Mouse (Mus musculus) intestine, postnatal 0 days (tissue): Measurements from ENCODE around the gene Tmem170b. TPM values are rescaled to one million over a fixed set of nuclear protein-coding genes. Genes with fewer than 3 reads are reported as not detected.

ENCODE experiments used
- ATAC-seq: fragments of 200-750 bp; cut with Nextera tagmentation; 2 replicates; pipeline ENCODE4 v1.8.0; 2017; ENCODE audit warnings: mild to moderate bottlenecking, moderate TSS enrichment, moderate library complexity
- H3K27ac ChIP-seq: fragments of 300-500 bp; sonication (generic); 2 replicates; pipeline ENCODE4 v1.5.1; 2014; ENCODE audit warnings: mild to moderate bottlenecking, low read depth, low read length, moderate library complexity
- H3K27me3 ChIP-seq: fragments of 300-500 bp; sonication (generic); replicated peaks from 2 replicates; pipeline ENCODE4 v1.6.1; 2014; ENCODE audit warnings: low read length, mixed read lengths; ENCODE audit not compliant: control insufficient read depth, insufficient read depth
- H3K36me3 ChIP-seq: fragments of 300-500 bp; sonication (generic); 2 replicates; pipeline ENCODE4 v1.6.1; 2014; ENCODE audit warnings: mild to moderate bottlenecking, moderate library complexity; ENCODE audit not compliant: control insufficient read depth, insufficient read depth
- H3K4me1 ChIP-seq: fragments of 300-500 bp; sonication (generic); replicated peaks from 2 replicates; pipeline ENCODE4 v1.6.1; 2014; ENCODE audit warnings: antibody characterized with exemption, low read length, mixed read lengths; ENCODE audit not compliant: control insufficient read depth, insufficient read depth
- H3K4me2 ChIP-seq: fragments of 300-500 bp; sonication (generic); replicated peaks from 2 replicates; pipeline ENCODE4 v1.6.1; 2014; ENCODE audit warnings: low read depth, mild to moderate bottlenecking, moderate library complexity
- H3K4me3 ChIP-seq: fragments of 300-500 bp; sonication (generic); 2 replicates; pipeline ENCODE4 v1.5.1; 2014; ENCODE audit warnings: low read depth, low read length
- H3K9ac ChIP-seq: fragments of 300-500 bp; sonication (generic); 2 replicates; pipeline ENCODE4 v1.6.1; 2014; ENCODE audit warnings: mild to moderate bottlenecking, low read depth, low read length
- H3K9me3 ChIP-seq: fragments of 300-500 bp; sonication (generic); 2 replicates; pipeline ENCODE4 v1.6.1; 2016; ENCODE audit warnings: mixed run types; ENCODE audit not compliant: control insufficient read depth
- CTCF ChIP-seq: sonication (generic); IDR thresholded peaks from 2 replicates; pipeline ENCODE4 v1.5.1; 2016; ENCODE audit warnings: low read depth, mild to moderate bottlenecking, control low read depth, antibody characterized with exemption, moderate library complexity
- WGBS: fragments of 180-500 bp; shearing (Covaris S2); extraction: QIAGEN DNeasy Blood & Tissue Kit; methylation state at CpG from one replicate; pipeline ENCODE4 v1.1.7; 2014; 5-methylcytosine and 5-hydroxymethylcytosine counted together
- polyA plus RNA-seq: library from polyadenylated mRNA; unstranded; fragments of >200 nt; fragmentation: Nextera tagmentation; extraction: Ambion mirVana; gene quantifications from 2 replicates; pipeline ENCODE4 v1.2.1, GENCODE M21; 2015

The Tmem170b gene
- polyA plus RNA-seq, 1 experiment from 2014 or later, result 7.7 TPM

- no peaks in the 10 kb centered on the region for H3K36me3 ChIP-seq
- no peak for TF ChIP-seq CTCF
- no peaks in the 10 kb centered on the region for H3K9me3 ChIP-seq
- no peaks in the 10 kb centered on the region for H3K4me1 ChIP-seq
- no peaks in the 10 kb centered on the region for H3K27me3 ChIP-seq
- no peak overlapping the region for H3K4me2 ChIP-seq
- H3K4me3 ChIP-seq, result no peak overlapping the region
- no peak overlapping the region for H3K27ac ChIP-seq
- ATAC-seq, result no peak
- WGBS, result 76% methylated on average over 11 of the region's 11 CpGs
- no peak overlapping the region for H3K9ac ChIP-seq
These were observed 54.5 kb downstream of the Tmem170b start for GRCm38 (mm10) chr13:41660052-41660793.

GRCm38 (mm10) chr13:41661116-41661515, 55.4 kb downstream of the Tmem170b start:
- Histone ChIP-seq H3K27me3 (no peaks in the 10 kb centered on the region), H3K9me3 (no peaks in the 10 kb centered on the region), H3K9ac (no peak overlapping the region), H3K4me3 (no peak overlapping the region), H3K27ac (no peak overlapping the region), H3K4me1 (no peaks in the 10 kb centered on the region), H3K4me2 (no peak overlapping the region), H3K36me3 (no peaks in the 10 kb centered on the region)
- TF ChIP-seq CTCF, result no peak
- no peak for ATAC-seq
- 88% methylated on average over 11 of the region's 11 CpGs for WGBS

- ATAC-seq, result peak; percentile 71
- Histone ChIP-seq H3K4me2 (peak overlapping the region; percentile 38), H3K9ac (no peak overlapping the region), H3K36me3 (no peaks in the 10 kb centered on the region), H3K4me1 (no peaks in the 10 kb centered on the region), H3K9me3 (no peaks in the 10 kb centered on the region), H3K4me3 (no peak overlapping the region), H3K27ac (no peak overlapping the region), H3K27me3 (no peaks in the 10 kb centered on the region)
- no peak for TF ChIP-seq CTCF
- 24% methylated on average over 17 of the region's 17 CpGs for WGBS
These were observed 56.8 kb downstream of the Tmem170b start for GRCm38 (mm10) chr13:41662401-41663070.

- Histone ChIP-seq H3K9ac (no peak overlapping the region), H3K9me3 (no peaks in the 10 kb centered on the region), H3K4me3 (no peak overlapping the region), H3K4me2 (no peak overlapping the region), H3K36me3 (no peaks in the 10 kb centered on the region), H3K4me1 (no peaks in the 10 kb centered on the region), H3K27me3 (no peaks in the 10 kb centered on the region), H3K27ac (no peak overlapping the region)
- no peak for ATAC-seq
- 79% methylated on average over 14 of the region's 14 CpGs for WGBS
- no peak for TF ChIP-seq CTCF
These were observed 57.9 kb downstream of the Tmem170b start for GRCm38 (mm10) chr13:41663501-41664195.

- no peaks in the 10 kb centered on the region for H3K9me3 ChIP-seq
- no peaks in the 10 kb centered on the region for H3K4me1 ChIP-seq
- no peak overlapping the region for H3K27ac ChIP-seq
- ATAC-seq, result no peak
- H3K4me2 ChIP-seq, result no peak overlapping the region
- no peak overlapping the region for H3K4me3 ChIP-seq
- WGBS, result 92% methylated on average over 2 of the region's 2 CpGs
- no peak overlapping the region for H3K9ac ChIP-seq
- no peaks in the 10 kb centered on the region for H3K27me3 ChIP-seq
- no peaks in the 10 kb centered on the region for H3K36me3 ChIP-seq
- TF ChIP-seq CTCF, result no peak
These were observed 64.2 kb downstream of the Tmem170b start for GRCm38 (mm10) chr13:41669951-41670350.

GRCm38 (mm10) chr13:41670386-41671130, 64.9 kb downstream of the Tmem170b start:
- no peak for TF ChIP-seq CTCF
- H3K4me1 ChIP-seq, result no peaks in the 10 kb centered on the region
- H3K36me3 ChIP-seq, result no peaks in the 10 kb centered on the region
- ATAC-seq, result no peak
- no peak overlapping the region for H3K9ac ChIP-seq
- H3K4me3 ChIP-seq, result no peak overlapping the region
- no peak overlapping the region for H3K27ac ChIP-seq
- no peak overlapping the region for H3K4me2 ChIP-seq
- H3K9me3 ChIP-seq, result no peaks in the 10 kb centered on the region
- WGBS, result 69% methylated on average over 7 of the region's 7 CpGs
- no peaks in the 10 kb centered on the region for H3K27me3 ChIP-seq
